Mouse (Mus musculus) c-Kit-positive CD71-negative TER-119-negative erythroid progenitor cells, embryonic 14.5 days (primary cell): ENCODE data around the gene Hbb-y.
A peak's percentile ranks its signal among the peaks of the same experiment; 100 is the strongest.
"Not testable (repeated sequence)": the region's sequence is repeated elsewhere in the genome, so short reads cannot be mapped to it uniquely, and the experiment has no call there.

ENCODE experiments used
- DNase-seq: peaks from one replicate; pipeline ENCODE4 v3.0.0-alpha.2; 2013; ENCODE audit warnings: low read depth

Gene Hbb-y

GRCm38 (mm10) chr7:103853090-103853489 is at the start of gene Hbb-y:
TSS of gene Hbb-y (minus strand) at chr7:103853216.
- no peak for DNase-seq

- DNase-seq, result no peak
Observed at GRCm38 (mm10) chr7:103894385-103894784, 41.4 kb upstream of the Hbb-y start, which contains the start of gene Olfr64. TSS of gene Olfr64 (minus strand) at chr7:103894485.

GRCm38 (mm10) chr7:103886152-103886551 is 33.1 kb upstream of the Hbb-y start, which contains the start of gene Olfr66:
TSS of gene Olfr66 (minus strand) at chr7:103886252.
- no peak for DNase-seq

- no peak for DNase-seq
Observed at GRCm38 (mm10) chr7:103877093-103877492, 24.1 kb upstream of the Hbb-y start.

GRCm38 (mm10) chr7:103874451-103874850 is 21.4 kb upstream of the Hbb-y start:
- DNase-seq, result no peak

DNA sequence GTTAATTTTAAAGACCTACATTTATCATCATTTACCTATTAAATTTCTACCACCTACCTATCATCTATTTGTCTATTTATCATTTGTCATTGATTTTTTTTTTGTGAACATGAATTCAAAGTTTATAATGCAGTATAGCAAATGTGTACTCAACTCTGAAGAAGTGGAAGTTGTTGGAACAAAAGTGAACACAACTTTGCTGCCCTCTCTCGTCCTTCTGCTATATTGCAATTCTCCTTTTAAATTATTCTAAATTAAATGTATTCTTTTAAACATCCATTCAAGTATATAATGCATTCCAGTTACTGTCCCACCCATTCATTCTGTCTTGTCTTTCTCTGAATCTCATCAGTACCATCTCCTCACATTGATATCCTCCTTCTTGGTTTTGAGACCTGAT is 20.0 kb upstream of the Hbb-y start:
- no peak for DNase-seq

- DNase-seq, result peak; percentile 45
Observed at GRCm38 (mm10) chr7:103870667-103871066, 17.7 kb upstream of the Hbb-y start.

DNA sequence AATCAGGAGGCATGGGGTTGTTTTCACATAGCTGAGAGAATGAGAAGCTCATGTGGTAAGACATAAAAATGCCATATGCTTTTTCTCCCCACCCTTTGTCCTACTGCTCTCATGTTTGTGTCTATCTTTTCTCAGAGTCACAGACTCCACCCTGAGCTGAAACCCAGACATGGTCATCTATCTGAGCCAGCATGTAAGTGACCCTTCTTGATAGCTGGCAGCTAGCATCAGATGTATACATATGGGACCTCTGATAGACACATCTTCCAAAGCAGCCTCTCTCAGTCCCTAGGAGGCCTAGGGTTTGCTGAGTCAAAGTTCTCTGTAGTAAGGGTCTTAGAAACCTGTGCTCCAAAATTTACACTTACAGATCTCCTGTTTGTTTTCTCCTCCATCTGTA is 12.7 kb upstream of the Hbb-y start:
- no peak for DNase-seq

- no peak for DNase-seq
Observed at GRCm38 (mm10) chr7:103861531-103861930, 8.5 kb upstream of the Hbb-y start.

GRCm38 (mm10) chr7:103860855-103861254 is 7.8 kb upstream of the Hbb-y start:
- peak; percentile 88 for DNase-seq

GRCm38 (mm10) chr7:103859076-103859475 is 6.1 kb upstream of the Hbb-y start:
- no peak for DNase-seq

DNA sequence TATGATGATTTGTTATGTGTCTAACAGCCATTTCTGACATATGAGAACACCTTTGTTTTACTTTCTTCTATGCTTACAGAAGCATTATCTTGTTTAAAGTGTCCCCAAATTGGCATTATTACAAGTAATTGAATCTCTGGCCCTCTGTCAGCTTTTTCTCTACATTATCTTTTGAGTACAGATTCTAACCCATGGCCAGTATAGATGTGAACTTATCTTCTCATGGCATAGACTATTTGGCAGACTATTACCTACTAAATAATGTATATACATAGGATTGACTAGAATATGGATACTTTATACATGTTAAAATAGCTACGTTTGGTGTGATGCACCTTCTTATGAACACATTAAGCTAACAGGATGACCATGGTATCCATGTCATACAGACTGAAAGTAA is 1.7 kb upstream of the Hbb-y start:
- no peak for DNase-seq

DNA sequence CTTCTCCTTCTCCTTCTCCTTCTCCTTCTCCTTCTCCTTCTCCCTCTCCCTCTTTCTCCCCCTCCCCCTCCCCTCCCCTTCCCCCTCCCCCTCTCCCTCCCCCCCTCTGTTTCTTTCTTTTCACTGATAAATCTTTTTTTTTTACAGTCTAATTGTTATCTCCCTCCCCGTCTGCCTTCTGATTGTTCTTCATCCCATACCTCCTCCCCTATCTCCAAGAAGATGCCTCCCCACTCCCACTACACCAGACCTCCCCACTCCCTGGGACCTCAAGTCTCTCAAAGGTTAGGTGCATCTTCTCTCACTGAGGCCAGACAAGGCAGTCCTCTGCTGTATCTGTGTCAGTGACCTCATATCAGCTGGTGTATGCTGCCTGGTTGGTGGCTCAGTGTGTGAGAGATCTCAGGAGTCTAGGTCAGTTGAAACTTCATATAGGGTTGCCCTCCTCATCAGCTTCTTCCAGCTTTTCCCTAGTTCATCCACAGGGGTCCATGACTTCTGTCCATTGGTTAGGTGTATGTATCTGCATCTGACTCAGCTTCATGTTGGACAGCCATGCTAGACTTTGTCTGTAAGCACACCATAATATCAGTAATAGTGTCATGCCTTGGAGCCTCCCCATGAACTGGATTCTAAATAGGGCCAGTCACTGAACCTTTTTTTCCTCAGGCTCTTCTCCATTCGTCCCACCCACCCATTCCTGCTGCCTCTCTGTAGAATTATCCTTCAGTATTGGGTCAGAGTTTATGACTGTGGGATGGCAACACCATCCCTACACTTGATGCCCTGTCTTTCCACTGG is 8.3 kb downstream of the Hbb-y start:
- DNase-seq, result no peak

- DNase-seq, result no peak
Observed at GRCm38 (mm10) chr7:103843034-103843433, 10.0 kb downstream of the Hbb-y start, which contains the start of gene Hbb-bh1. TSS of gene Hbb-bh1 (minus strand) at chr7:103843164.

DNA sequence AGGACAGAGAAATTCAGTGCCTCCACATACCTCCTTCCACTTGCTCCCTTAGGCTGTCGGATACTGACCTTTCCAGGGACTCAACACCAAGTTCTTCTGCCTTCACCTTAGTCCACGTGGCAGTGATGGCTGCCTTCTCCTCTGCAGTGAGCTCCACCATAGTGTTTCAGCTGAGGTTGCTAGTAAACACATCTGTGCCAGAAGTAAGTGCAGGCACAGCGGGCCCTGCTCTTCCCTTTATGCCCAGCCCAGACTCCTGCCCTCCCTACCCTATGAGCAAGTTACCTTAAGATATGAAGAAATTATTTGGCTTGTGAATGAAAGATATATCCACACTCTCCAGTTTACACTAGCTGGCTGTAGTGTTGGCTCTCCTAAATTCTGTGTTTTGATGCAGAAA is 12.7 kb downstream of the Hbb-y start, which contains the start of gene Hbb-bh2:
Gene Hbb-bh2 (minus strand): TSS at position 253 of the 400 bp plus-strand sequence.
- DNase-seq, result no peak

DNA sequence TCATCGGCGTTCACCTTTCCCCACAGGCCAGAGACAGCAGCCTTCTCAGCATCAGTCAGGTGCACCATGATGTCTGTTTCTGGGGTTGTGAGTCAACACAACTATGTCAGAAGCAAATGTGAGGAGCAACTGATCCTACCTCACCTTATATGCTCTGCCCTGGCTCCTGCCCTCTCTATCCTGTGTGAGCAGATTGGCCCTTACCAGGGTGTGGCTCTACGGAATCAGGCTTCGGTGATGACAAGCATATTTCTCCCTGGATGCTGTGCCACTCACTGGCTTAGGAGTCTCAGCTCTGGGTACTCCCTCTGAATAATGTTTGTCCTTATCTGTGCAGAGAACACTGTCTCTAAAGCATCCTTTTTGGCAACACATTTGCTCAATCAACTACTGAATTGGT is 25.2 kb downstream of the Hbb-y start, which contains the start of gene Hbb-bs:
Gene Hbb-bs (minus strand): TSS at position 289 of the 400 bp plus-strand sequence.
- no peak for DNase-seq

- not testable (repeated sequence) for DNase-seq
Observed at GRCm38 (mm10) chr7:103827139-103827538, 25.9 kb downstream of the Hbb-y start.

GRCm38 (mm10) chr7:103826255-103826887 is 26.6 kb downstream of the Hbb-y start:
- no peak for DNase-seq

DNA sequence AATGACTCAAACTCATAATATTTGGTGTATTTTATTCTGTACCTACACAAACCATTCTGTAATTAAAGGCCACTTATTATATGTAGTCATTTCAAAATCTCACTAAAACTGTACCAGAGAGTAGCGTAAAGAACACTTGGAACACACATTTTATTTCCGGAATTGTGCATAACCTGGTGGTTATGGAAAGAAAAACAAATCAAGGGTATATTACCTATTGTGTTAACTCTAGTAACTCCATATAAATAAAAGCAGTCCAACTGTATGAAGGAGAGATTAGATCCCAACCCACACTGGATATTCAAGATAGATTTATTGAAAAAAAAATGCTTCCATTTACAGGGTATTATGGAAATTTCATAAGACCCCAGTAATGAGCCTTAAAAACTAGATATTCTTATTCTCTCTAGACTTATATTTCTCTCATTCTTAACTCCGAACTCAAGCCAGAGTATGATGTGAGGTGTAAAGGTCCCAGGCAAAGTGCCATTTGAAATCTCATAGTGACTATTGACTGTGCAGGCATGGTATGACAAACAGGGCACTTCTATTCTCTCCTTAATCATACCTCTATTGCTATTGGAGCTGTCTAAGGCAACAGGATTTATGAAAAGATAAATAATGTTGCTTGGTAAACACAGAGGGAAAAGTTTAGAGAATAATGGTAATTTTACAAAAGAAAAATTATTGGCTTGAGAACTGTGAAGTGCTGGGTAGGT is 27.3 kb downstream of the Hbb-y start:
- no peak for DNase-seq

DNA sequence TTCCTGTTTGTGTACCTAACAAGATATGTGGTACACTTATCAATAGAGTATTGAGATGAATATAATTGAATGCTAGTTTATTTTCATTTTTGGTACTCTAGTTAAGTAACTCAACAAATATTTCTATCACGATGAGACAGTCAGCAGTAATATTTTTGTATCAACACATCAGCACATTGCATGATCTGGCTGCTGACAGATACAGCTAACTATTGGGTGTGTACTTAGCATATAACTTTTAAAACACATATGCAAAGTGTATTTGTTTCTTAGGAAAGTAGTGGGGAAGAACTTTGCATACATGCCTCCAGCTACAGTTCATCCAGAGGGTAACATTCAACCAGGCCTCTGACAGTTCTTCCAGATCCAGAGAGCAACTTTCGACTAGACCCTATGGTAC is 28.4 kb downstream of the Hbb-y start:
- DNase-seq, result no peak

DNA sequence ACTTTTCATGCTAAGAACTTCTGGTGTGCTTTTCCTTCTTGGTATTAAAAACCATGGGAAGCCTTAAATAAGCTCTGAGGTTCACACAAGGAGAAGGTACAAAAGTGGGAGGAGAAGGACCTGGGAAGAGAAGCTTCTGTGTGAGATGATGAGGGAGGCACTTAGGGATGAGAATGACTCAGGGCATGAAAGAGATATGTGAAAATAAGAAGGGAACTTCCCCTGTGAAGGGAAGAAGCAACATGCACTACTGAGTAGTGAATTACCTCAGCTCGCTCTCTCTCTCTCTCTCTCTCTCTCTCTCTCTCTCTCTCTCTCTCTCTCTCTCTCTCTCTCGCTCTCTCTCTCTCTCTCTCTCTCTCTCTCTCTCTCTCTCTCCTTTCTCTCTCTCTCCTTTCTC is 37.9 kb downstream of the Hbb-y start:
- DNase-seq, result not testable (repeated sequence)

GRCm38 (mm10) chr7:103813766-103814165 is 39.2 kb downstream of the Hbb-y start, which contains the start of gene Hbb-bt:
TSS of gene Hbb-bt (minus strand) at chr7:103813996.
- no peak for DNase-seq
